Mouse (Mus musculus): ENCODE data around the gene Tceal3. TPM values are rescaled to one million over a fixed set of nuclear protein-coding genes. Genes with fewer than 3 reads are reported as not detected.
A peak's percentile ranks its signal among the peaks of the same experiment; 100 is the strongest.
"Not testable (repeated sequence)": the region's sequence is repeated elsewhere in the genome, so short reads cannot be mapped to it uniquely, and the experiment has no call there.

Tceal3 gene
- total RNA-seq, 2 experiments from 2014 or later: 130 to 142 TPM

DNA sequence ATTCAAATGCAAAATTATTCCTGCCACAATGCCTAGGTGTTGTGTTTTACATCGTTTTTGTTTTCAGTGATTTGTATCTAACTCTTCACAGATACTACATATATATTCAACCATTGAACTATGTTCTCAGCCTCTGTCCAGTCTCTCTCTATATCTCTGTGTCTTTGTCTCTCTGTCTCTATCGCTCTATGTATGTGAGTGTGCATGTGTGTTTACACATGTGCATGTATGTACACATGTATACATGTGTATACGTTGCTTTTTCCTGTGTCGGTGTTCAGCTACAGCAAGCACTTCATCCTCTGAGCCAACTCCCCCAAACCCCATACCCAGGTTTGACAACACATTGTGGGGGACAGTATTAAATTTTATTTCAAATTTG is 101.6 kb downstream of the Tceal3 start:
- DNase-seq (ENCODE audit: low spot score in 2 of 2): no peak

- DNase-seq (ENCODE audit: low spot score in 2 of 2): no peak
These were observed 102.6 kb downstream of the Tceal3 start for GRCm38 (mm10) chrX:136693196-136693595.

- peak; percentile 61 to 66 for DNase-seq (ENCODE audit: low spot score in 2 of 2)
These were observed 117.0 kb downstream of the Tceal3 start, which contains the start of gene Tceal1 for GRCm38 (mm10) chrX:136707446-136708167. Tceal1 (plus strand) TSS chrX:136707982.

DNA sequence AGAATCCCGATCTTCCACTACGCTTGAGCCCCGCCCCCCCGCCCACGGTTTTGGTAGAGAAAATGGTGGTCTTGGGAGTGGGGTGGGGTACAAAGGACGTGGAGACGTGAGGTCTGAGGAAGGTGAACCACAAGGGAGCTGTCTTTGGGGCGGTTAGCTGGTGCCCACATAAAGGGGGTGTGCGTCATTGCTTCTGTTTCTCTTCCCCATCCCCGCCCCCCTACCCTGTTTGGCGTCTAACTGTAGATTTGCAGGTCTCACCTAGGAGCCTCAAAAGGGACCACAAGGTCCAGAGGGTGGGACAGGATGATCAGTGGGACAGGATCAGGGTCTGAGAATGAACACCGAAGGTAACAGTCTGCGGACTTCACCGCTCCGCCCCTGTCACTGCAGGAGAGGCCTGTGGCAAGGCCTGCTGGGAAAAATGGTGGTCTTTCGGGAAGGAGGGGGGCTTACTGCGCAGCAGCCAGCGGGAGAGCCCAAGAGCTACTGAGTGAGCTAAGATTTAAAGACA is 117.6 kb downstream of the Tceal3 start:
- DNase-seq (ENCODE audit: low spot score in 2 of 2): peak; percentile 45 to 51

GRCm38 (mm10) chrX:136708782-136709181 is 118.1 kb downstream of the Tceal3 start:
- no peak for DNase-seq (ENCODE audit: low spot score in 2 of 2)

GRCm38 (mm10) chrX:136714742-136715474 is 124.3 kb downstream of the Tceal3 start:
- DNase-seq (ENCODE audit: low spot score in 2 of 2): not testable (repeated sequence)

Other genes with a start within 250 kb of the Tceal3 start
- not detected for gene Kir3dl1, start 72.8 kb upstream of the Tceal3 start, total RNA-seq (2021)
- under 1 TPM in 1 of 2 experiments, not detected in 1; 0.21 TPM for gene Kir3dl2, start 46.8 kb upstream of the Tceal3 start, total RNA-seq (2021)
- 10 to 100 TPM; 11.2 to 12.8 TPM for gene Tceal1, start 117.1 kb downstream of the Tceal3 start, total RNA-seq (2021)
- 100 to 1,000 TPM; 411 to 425 TPM for gene Morf4l2, start 152.8 kb downstream of the Tceal3 start, total RNA-seq (2021)
- gene Glra4, start 189.3 kb downstream of the Tceal3 start, total RNA-seq (2021): not detected
- 1,000 to 10,000 TPM; 1,032 to 1,112 TPM for gene Plp1, start 231.8 kb downstream of the Tceal3 start, total RNA-seq (2021)